Mouse (Mus musculus): Measurements from ENCODE around the gene Mylpf. TPM values are rescaled to one million over a fixed set of nuclear protein-coding genes. Genes with fewer than 3 reads are reported as not detected.

Mylpf gene
- polyA plus RNA-seq (2012; rRNA removed), result 11.3 and 23.7 TPM in 2 replicates

DNA sequence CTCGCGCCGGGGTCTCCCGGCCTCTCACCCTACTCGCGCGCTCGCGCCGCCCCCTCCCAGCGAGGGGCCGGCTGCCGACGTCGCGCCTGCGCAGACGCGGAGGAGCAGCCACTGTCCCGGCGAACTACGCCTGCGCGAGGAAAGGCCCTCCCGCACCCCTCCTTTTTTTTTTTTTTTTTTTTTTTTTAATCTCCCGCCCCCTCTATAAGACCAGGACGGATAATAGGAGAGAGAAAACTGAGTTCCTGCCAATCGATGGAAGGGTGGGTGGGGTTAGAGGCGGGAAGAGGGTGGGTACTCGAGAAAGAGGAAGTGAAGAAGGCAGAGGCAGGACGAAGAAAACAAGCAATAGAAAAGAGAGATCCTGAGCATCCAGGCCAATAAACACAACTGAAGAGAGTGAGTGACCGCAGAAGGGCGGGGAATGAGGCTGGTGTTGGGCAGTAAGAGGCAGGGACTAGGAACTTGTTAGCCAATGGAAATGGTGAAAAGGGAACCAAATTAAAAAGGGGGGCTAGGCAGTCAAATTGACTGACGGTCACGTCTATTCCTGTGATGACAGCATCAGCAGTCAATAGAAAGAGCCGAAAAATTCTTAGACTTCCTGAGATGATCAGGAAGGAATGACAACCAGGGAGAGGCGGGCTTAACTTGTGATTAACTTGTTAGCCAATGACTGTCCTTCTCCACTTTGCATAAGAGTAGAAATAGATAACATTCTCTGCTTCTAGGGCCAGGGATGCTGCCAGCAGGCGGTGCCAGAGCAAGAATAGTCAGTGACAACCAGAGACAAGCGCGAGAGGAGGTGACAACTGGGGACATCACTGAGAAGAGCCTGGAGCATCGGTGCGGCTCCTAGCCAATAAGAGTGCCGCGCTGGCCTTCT is at the start of gene Mylpf:
Gene Mylpf (plus strand): TSS at position 338 of the 886 bp plus-strand sequence.

GRCm38 (mm10) chr7:127195544-127196295 is 13.0 kb upstream of the Mylpf start, which contains the start of gene Cd2bp2:
Gene Cd2bp2 (minus strand): TSS chr7:127196050.

GRCm38 (mm10) chr7:127208295-127208552 is 466 bp upstream of the Mylpf start, which contains the start of gene Tbc1d10b:
Gene Tbc1d10b (minus strand): TSS chr7:127208468.

DNA sequence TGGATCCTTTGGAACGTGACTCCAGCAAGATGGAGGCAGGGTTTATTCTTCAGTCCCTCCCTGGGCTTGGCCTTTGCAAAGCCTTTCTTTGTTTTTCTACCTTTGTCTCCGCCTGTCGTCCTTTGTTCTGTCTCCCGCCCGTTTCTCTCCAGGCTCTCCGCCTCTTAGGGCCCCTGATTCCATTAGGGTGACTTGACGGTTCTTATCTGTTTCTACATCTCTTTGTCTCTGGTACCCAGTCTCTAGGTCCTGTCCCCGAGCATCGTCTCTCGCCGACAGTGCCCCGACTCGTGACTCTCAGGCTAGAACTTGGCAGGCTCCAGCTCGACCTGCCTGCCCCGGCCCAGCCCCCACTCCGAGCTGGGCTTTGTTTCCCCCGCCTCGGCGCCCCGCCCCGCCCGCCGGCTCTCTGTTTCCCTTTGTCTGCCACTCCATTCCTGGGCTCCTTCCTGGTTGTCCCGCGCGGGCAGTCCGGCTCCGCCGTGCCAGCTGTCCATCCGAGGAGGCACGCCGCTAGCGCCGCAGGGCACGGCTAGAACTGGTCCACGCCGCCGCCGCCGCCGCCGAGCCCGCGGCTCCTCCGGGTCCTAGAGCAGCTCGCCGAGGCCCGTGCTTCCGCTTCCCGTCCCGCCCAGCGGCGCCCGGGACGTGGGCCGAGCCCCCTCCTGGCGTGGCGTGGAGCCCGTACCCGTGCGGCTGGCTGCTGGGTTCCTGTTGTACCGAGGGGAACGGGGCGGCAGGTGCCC is 24.1 kb downstream of the Mylpf start, which contains the start of the genes Zfp553 and Sept1:
Gene Zfp553 (plus strand): TSS at position 440 of the 746 bp plus-strand sequence.
Gene Sept1 (minus strand): TSS at position 509 of the 746 bp plus-strand sequence.

DNA sequence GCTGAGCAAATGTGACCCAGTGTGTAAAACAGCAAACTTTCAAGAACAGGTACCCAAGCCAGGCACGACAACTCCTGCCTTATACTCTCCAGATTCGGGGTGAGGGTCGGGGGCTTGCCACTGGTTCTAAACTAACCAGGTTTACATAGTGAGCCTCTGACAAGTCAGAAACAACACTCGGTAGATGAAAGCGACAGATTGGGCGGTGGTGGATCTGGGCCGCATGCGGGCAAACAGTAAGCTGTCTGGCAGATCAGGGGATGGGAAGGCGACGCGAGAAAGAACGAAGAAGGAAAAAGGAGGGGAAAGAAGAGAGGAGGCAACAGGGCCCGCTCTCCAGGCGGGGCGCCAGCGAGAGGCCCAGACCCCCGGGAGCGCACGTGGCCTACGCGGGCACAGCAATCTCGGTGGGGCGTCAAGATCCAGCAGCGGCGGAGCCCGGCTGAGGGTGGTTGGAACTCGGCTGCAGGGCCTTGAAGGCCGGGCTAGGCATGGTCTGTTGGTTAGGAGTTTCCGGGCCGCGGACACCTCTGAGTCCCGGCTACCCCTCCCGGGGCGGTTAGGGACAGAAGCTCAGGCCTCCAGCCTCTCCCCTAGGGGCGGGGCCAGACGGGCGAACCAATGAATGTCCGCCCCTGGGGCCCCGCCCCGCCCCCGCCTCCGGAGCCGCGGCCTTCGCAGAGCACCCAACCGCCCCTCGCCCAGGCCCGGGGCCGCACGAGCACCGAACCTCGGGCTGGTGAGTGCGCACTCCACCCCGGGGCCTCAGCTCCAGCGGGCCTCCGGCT is 35.4 kb downstream of the Mylpf start, which contains the start of gene Zfp771:
Gene Zfp771 (plus strand): TSS at position 405 of the 788 bp plus-strand sequence.

GRCm38 (mm10) chr7:127260309-127261111 is 51.8 kb downstream of the Mylpf start, which contains the start of gene Dctpp1:
Gene Dctpp1 (minus strand): TSS chr7:127260709.

Other genes starting within 250 kb of the Mylpf start
- 150 and 159 TPM in 2 replicates for gene Cdipt, start 233.0 kb upstream of the Mylpf start, polyA plus RNA-seq (2012; rRNA removed)
- gene Cdiptos, start 232.8 kb upstream of the Mylpf start, polyA plus RNA-seq (2012; rRNA removed), result 0.08 TPM in 1 of 2 replicates, not detected in the other
- gene Mvp, start 194.3 kb upstream of the Mylpf start, polyA plus RNA-seq (2012; rRNA removed), result 67.5 and 90.5 TPM in 2 replicates
- gene Pagr1b, start 192.4 kb upstream of the Mylpf start, polyA plus RNA-seq (2012; rRNA removed), result 0.94 TPM in 1 of 2 replicates, not detected in the other
- 8.5 TPM in 1 of 2 replicates, not detected in the other for gene Pagr1a, start 191.5 kb upstream of the Mylpf start, polyA plus RNA-seq (2012; rRNA removed)
- gene Gm42742, start 187.8 kb upstream of the Mylpf start, polyA plus RNA-seq (2012; rRNA removed), result 1.6 and 8.9 TPM in 2 replicates
- gene Prrt2, start 187.7 kb upstream of the Mylpf start, polyA plus RNA-seq (2012; rRNA removed), result 2.3 and 4.8 TPM in 2 replicates
- 76.8 and 314 TPM in 2 replicates for gene Maz, start 181.9 kb upstream of the Mylpf start, polyA plus RNA-seq (2012; rRNA removed)
- 1.9 and 2.3 TPM in 2 replicates for gene Kif22, start 166.4 kb upstream of the Mylpf start, polyA plus RNA-seq (2012; rRNA removed)
- 23.7 and 38.0 TPM in 2 replicates for gene Zg16, start 121.6 kb upstream of the Mylpf start, polyA plus RNA-seq (2012; rRNA removed)
- 13.6 and 14.9 TPM in 2 replicates for gene AI467606, start 117.5 kb upstream of the Mylpf start, polyA plus RNA-seq (2012; rRNA removed)
- 0.27 and 0.47 TPM in 2 replicates for gene Qprt, start 86.7 kb upstream of the Mylpf start, polyA plus RNA-seq (2012; rRNA removed)
- gene Spn, start 71.1 kb upstream of the Mylpf start, polyA plus RNA-seq (2012; rRNA removed), result 0.67 and 0.77 TPM in 2 replicates
- 5.5 and 6.6 TPM in 2 replicates for gene Cd2bp2, start 12.8 kb upstream of the Mylpf start, polyA plus RNA-seq (2012; rRNA removed)
- 20.0 and 23.0 TPM in 2 replicates for gene Tbc1d10b, start 422 bp upstream of the Mylpf start, polyA plus RNA-seq (2012; rRNA removed)
- 5.6 and 6.3 TPM in 2 replicates for gene Zfp553, start 24.2 kb downstream of the Mylpf start, polyA plus RNA-seq (2012; rRNA removed)
- 4.9 and 7.9 TPM in 2 replicates for gene Sept1, start 24.2 kb downstream of the Mylpf start, polyA plus RNA-seq (2012; rRNA removed)
- gene Zfp771, start 35.4 kb downstream of the Mylpf start, polyA plus RNA-seq (2012; rRNA removed), result 57.0 and 157 TPM in 2 replicates
- gene Dctpp1, start 51.8 kb downstream of the Mylpf start, polyA plus RNA-seq (2012; rRNA removed), result 31.4 and 39.4 TPM in 2 replicates
- gene Sephs2, start 65.2 kb downstream of the Mylpf start, polyA plus RNA-seq (2012; rRNA removed), result 9.4 and 16.9 TPM in 2 replicates
- 1.0 and 1.3 TPM in 2 replicates for gene Itgal, start 87.4 kb downstream of the Mylpf start, polyA plus RNA-seq (2012; rRNA removed)
- gene Zfp768, start 136.7 kb downstream of the Mylpf start, polyA plus RNA-seq (2012; rRNA removed), result 18.3 and 25.5 TPM in 2 replicates
- gene Zfp747, start 167.2 kb downstream of the Mylpf start, polyA plus RNA-seq (2012; rRNA removed), result 3.3 and 4.0 TPM in 2 replicates
- 1.2 and 1.4 TPM in 2 replicates for gene 9130019O22Rik, start 178.3 kb downstream of the Mylpf start, polyA plus RNA-seq (2012; rRNA removed)
- gene E430018J23Rik, start 184.7 kb downstream of the Mylpf start, polyA plus RNA-seq (2012; rRNA removed), result 2.8 and 3.5 TPM in 2 replicates
- 2.2 and 2.6 TPM in 2 replicates for gene Zfp764, start 197.9 kb downstream of the Mylpf start, polyA plus RNA-seq (2012; rRNA removed)
- gene Zfp688, start 213.2 kb downstream of the Mylpf start, polyA plus RNA-seq (2012; rRNA removed), result 14.0 and 16.3 TPM in 2 replicates
- 1.6 and 1.9 TPM in 2 replicates for gene Zfp689, start 240.3 kb downstream of the Mylpf start, polyA plus RNA-seq (2012; rRNA removed)